Mouse (Mus musculus): ENCODE measurements at regions not wholly inside any gene's neighbourhood (a gene's known extent, or its start where the extent isn't known, plus 50 kb on each side); places are given as distances from the start of the nearest gene placed in this dataset.
A peak's percentile ranks its signal among the peaks of the same experiment; 100 is the strongest.

DNA sequence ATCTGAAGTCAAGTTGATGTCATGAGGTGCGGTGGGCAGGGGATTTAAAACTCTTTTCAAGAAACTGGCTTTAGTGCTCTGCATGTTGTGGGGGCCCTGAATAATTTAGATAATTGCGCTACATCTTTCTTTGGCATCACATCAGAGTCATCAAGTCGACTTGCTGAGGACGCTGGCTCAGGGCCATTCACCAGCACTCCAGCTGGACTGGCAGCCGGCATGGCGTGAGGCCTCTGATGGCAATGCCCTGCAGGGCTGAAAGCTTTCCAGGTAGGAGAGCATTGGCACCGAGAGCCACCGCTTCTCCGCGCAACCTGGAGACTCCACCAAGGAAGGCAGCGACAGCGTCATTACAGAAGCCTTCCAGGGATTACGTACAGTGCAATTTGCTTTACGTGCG is 207.8 kb upstream of the Klf4 start:
- Histone ChIP-seq H3K4me1 (ENCODE audit: control insufficient read depth, insufficient read depth, low read length) (no peaks in the 10 kb centered on the region), H3K4me3 (ENCODE audit: low read depth, low read length) (no peak overlapping the region), H3K9me3 (replicated peaks; ENCODE audit: control insufficient read depth, low read length) (no peaks in the 10 kb centered on the region), H3K9ac (ENCODE audit: low read length) (no peak overlapping the region), H3K27me3 (replicated peaks; ENCODE audit: control insufficient read depth, insufficient read depth, low read length) (no peaks in the 10 kb centered on the region), H3K27ac (ENCODE audit: low read depth, low read length) (no peak overlapping the region), H3K4me2 (ENCODE audit: low read length) (no peak overlapping the region), H3K36me3 (ENCODE audit: control insufficient read depth, insufficient read depth, low read length) (no peaks in the 10 kb centered on the region)
- WGBS: 77% methylated on average over 15 of the region's 15 CpGs
- no peak for ATAC-seq
- DNase-seq (ENCODE audit: low spot score): peak; percentile 49

GRCm38 (mm10) chr4:55738714-55739113 is 206.4 kb upstream of the Klf4 start:
- no peaks in the 10 kb centered on the region for H3K27me3 ChIP-seq (replicated peaks; ENCODE audit: control insufficient read depth, insufficient read depth, low read length)
- H3K4me2 ChIP-seq (ENCODE audit: low read length): no peak overlapping the region
- 97% methylated on average over 1 of the region's 1 CpGs for WGBS
- no peak for ATAC-seq
- no peaks in the 10 kb centered on the region for H3K36me3 ChIP-seq (ENCODE audit: control insufficient read depth, insufficient read depth, low read length)
- H3K9me3 ChIP-seq (replicated peaks; ENCODE audit: control insufficient read depth, low read length): no peaks in the 10 kb centered on the region
- H3K27ac ChIP-seq (ENCODE audit: low read depth, low read length): no peak overlapping the region
- DNase-seq (ENCODE audit: low spot score): no peak
- H3K4me3 ChIP-seq (ENCODE audit: low read depth, low read length): no peak overlapping the region
- H3K4me1 ChIP-seq (ENCODE audit: control insufficient read depth, insufficient read depth, low read length): no peaks in the 10 kb centered on the region
- H3K9ac ChIP-seq (ENCODE audit: low read length): no peak overlapping the region

- Histone ChIP-seq H3K4me3 (ENCODE audit: low read depth, low read length) (no peak overlapping the region), H3K9me3 (replicated peaks; ENCODE audit: control insufficient read depth, low read length) (no peaks in the 10 kb centered on the region), H3K9ac (ENCODE audit: low read length) (no peak overlapping the region), H3K4me2 (ENCODE audit: low read length) (no peak overlapping the region), H3K36me3 (ENCODE audit: control insufficient read depth, insufficient read depth, low read length) (no peaks in the 10 kb centered on the region), H3K4me1 (ENCODE audit: control insufficient read depth, insufficient read depth, low read length) (no peaks in the 10 kb centered on the region), H3K27me3 (replicated peaks; ENCODE audit: control insufficient read depth, insufficient read depth, low read length) (no peaks in the 10 kb centered on the region), H3K27ac (ENCODE audit: low read depth, low read length) (no peak overlapping the region)
- DNase-seq (ENCODE audit: low spot score) (no peak), ATAC-seq (no peak)
- 59% methylated on average over 3 of the region's 3 CpGs for WGBS
These were observed 203.2 kb upstream of the Klf4 start for GRCm38 (mm10) chr4:55735453-55735852.

- no peaks in the 10 kb centered on the region for H3K4me1 ChIP-seq (ENCODE audit: control insufficient read depth, insufficient read depth, low read length)
- H3K9ac ChIP-seq (ENCODE audit: low read length): no peak overlapping the region
- no peak overlapping the region for H3K4me2 ChIP-seq (ENCODE audit: low read length)
- no peaks in the 10 kb centered on the region for H3K9me3 ChIP-seq (replicated peaks; ENCODE audit: control insufficient read depth, low read length)
- no peak for DNase-seq (ENCODE audit: low spot score)
- H3K36me3 ChIP-seq (ENCODE audit: control insufficient read depth, insufficient read depth, low read length): no peaks in the 10 kb centered on the region
- H3K27ac ChIP-seq (ENCODE audit: low read depth, low read length): no peak overlapping the region
- no peak overlapping the region for H3K4me3 ChIP-seq (ENCODE audit: low read depth, low read length)
- H3K27me3 ChIP-seq (replicated peaks; ENCODE audit: control insufficient read depth, insufficient read depth, low read length): no peaks in the 10 kb centered on the region
- 93% methylated on average over 1 of the region's 1 CpGs for WGBS
- ATAC-seq: no peak
These were observed 202.1 kb upstream of the Klf4 start for GRCm38 (mm10) chr4:55734331-55734730.

GRCm38 (mm10) chr4:55733223-55733622 is 201.0 kb upstream of the Klf4 start:
- Histone ChIP-seq H3K9me3 (replicated peaks; ENCODE audit: control insufficient read depth, low read length) (no peaks in the 10 kb centered on the region), H3K4me1 (ENCODE audit: control insufficient read depth, insufficient read depth, low read length) (no peaks in the 10 kb centered on the region), H3K27me3 (replicated peaks; ENCODE audit: control insufficient read depth, insufficient read depth, low read length) (no peaks in the 10 kb centered on the region), H3K4me3 (ENCODE audit: low read depth, low read length) (no peak overlapping the region), H3K27ac (ENCODE audit: low read depth, low read length) (no peak overlapping the region), H3K4me2 (ENCODE audit: low read length) (no peak overlapping the region), H3K9ac (ENCODE audit: low read length) (no peak overlapping the region), H3K36me3 (ENCODE audit: control insufficient read depth, insufficient read depth, low read length) (no peaks in the 10 kb centered on the region)
- no peak for DNase-seq (ENCODE audit: low spot score)
- no peak for ATAC-seq
- WGBS: 80% methylated on average over 4 of the region's 4 CpGs

- DNase-seq (ENCODE audit: low spot score): peak; percentile 76
These were observed 199.7 kb upstream of the Klf4 start for GRCm38 (mm10) chr4:55732006-55732405.

GRCm38 (mm10) chr4:55730266-55730665 is 198.0 kb upstream of the Klf4 start:
- Histone ChIP-seq H3K4me3 (ENCODE audit: low read depth, low read length) (no peak overlapping the region), H3K27ac (ENCODE audit: low read depth, low read length) (no peak overlapping the region), H3K9ac (ENCODE audit: low read length) (no peak overlapping the region), H3K9me3 (replicated peaks; ENCODE audit: control insufficient read depth, low read length) (no peaks in the 10 kb centered on the region), H3K27me3 (replicated peaks; ENCODE audit: control insufficient read depth, insufficient read depth, low read length) (no peaks in the 10 kb centered on the region), H3K4me2 (ENCODE audit: low read length) (no peak overlapping the region), H3K4me1 (ENCODE audit: control insufficient read depth, insufficient read depth, low read length) (no peaks in the 10 kb centered on the region), H3K36me3 (ENCODE audit: control insufficient read depth, insufficient read depth, low read length) (no peaks in the 10 kb centered on the region)
- WGBS: 89% methylated on average over 4 of the region's 4 CpGs
- DNase-seq (ENCODE audit: low spot score) (no peak), ATAC-seq (no peak)

More at GRCm38 (mm10) chr4:55732006-55732405, 199.7 kb upstream of the Klf4 start:
- Histone ChIP-seq H3K27me3 (replicated peaks; ENCODE audit: control insufficient read depth, insufficient read depth, low read length) (no peaks in the 10 kb centered on the region), H3K27ac (ENCODE audit: low read depth, low read length) (no peak overlapping the region), H3K4me3 (ENCODE audit: low read depth, low read length) (no peak overlapping the region), H3K9me3 (replicated peaks; ENCODE audit: control insufficient read depth, low read length) (no peaks in the 10 kb centered on the region), H3K9ac (ENCODE audit: low read length) (no peak overlapping the region), H3K4me2 (ENCODE audit: low read length) (no peak overlapping the region), H3K36me3 (ENCODE audit: control insufficient read depth, insufficient read depth, low read length) (no peaks in the 10 kb centered on the region), H3K4me1 (ENCODE audit: control insufficient read depth, insufficient read depth, low read length) (no peaks in the 10 kb centered on the region)
- 27% methylated on average over 4 of the region's 4 CpGs for WGBS
- peak; percentile 72; the same call in 1 of the 2 replicates for ATAC-seq

GRCm38 (mm10) chr4:55727178-55727577 is 194.9 kb upstream of the Klf4 start:
- WGBS: 85% methylated on average over 2 of the region's 2 CpGs
- Histone ChIP-seq H3K4me1 (ENCODE audit: control insufficient read depth, insufficient read depth, low read length) (peaks cover 3% of the 10 kb centered on the region; the same call in 1 of the 2 replicates), H3K9ac (ENCODE audit: low read length) (no peak overlapping the region), H3K27me3 (replicated peaks; ENCODE audit: control insufficient read depth, insufficient read depth, low read length) (no peaks in the 10 kb centered on the region), H3K9me3 (replicated peaks; ENCODE audit: control insufficient read depth, low read length) (no peaks in the 10 kb centered on the region), H3K4me3 (ENCODE audit: low read depth, low read length) (no peak overlapping the region), H3K4me2 (ENCODE audit: low read length) (no peak overlapping the region), H3K27ac (ENCODE audit: low read depth, low read length) (no peak overlapping the region), H3K36me3 (ENCODE audit: control insufficient read depth, insufficient read depth, low read length) (no peaks in the 10 kb centered on the region)
- no peak for ATAC-seq
- DNase-seq (ENCODE audit: low spot score): no peak

DNA sequence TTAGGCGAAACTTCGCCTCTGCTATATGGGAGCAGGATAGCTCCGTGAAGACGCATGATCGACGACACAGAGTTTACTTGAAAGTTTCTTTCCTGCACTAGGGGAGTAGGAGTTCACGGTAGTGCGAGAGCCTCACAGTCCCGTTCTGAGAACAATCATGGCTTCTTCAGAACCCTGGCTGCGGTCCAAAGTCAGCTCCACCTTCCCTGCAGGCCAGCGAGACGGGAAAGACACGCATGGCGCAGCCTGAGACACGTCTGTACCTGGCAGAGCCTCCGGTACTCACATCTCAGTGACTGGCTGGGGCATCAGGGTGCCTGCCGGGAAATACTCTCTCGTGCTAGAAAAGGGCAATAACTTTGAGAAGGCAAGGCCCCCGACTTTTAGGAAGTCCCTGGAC is 193.8 kb upstream of the Klf4 start:
- DNase-seq (ENCODE audit: low spot score) (no peak), ATAC-seq (no peak)
- no peak overlapping the region for H3K9ac ChIP-seq (ENCODE audit: low read length)
- no peaks in the 10 kb centered on the region for H3K27me3 ChIP-seq (replicated peaks; ENCODE audit: control insufficient read depth, insufficient read depth, low read length)
- H3K4me2 ChIP-seq (ENCODE audit: low read length): no peak overlapping the region
- peaks cover 3% of the 10 kb centered on the region; the same call in 1 of the 2 replicates for H3K4me1 ChIP-seq (ENCODE audit: control insufficient read depth, insufficient read depth, low read length)
- H3K27ac ChIP-seq (ENCODE audit: low read depth, low read length): no peak overlapping the region
- no peak overlapping the region for H3K4me3 ChIP-seq (ENCODE audit: low read depth, low read length)
- 77% methylated on average over 19 of the region's 19 CpGs for WGBS
- no peaks in the 10 kb centered on the region for H3K9me3 ChIP-seq (replicated peaks; ENCODE audit: control insufficient read depth, low read length)
- H3K36me3 ChIP-seq (ENCODE audit: control insufficient read depth, insufficient read depth, low read length): no peaks in the 10 kb centered on the region

Data from forebrain, embryonic 14.5 days (tissue).